Mouse (Mus musculus) C2C12 (cell line): ENCODE results near the gene Naa80. TPM values are rescaled to one million over a fixed set of nuclear protein-coding genes. Genes with fewer than 3 reads are reported as not detected.

Experiments used
- H3K27me3 ChIP-seq: one replicate; pipeline ENCODE4 v1.6.1; 2011; ENCODE audit not compliant: control insufficient read depth, insufficient read depth, insufficient read length
- H3K36me3 ChIP-seq: one replicate; pipeline ENCODE4 v1.6.1; 2011; ENCODE audit not compliant: control insufficient read depth, insufficient read depth
- H3K4me3 ChIP-seq: one replicate; pipeline ENCODE4 v1.5.1; 2011; ENCODE audit warnings: mild to moderate bottlenecking, control low read depth; ENCODE audit not compliant: poor library complexity, insufficient read depth, severe bottlenecking
- H3K79me2 ChIP-seq: one replicate; pipeline ENCODE4 v1.6.1; 2011; ENCODE audit not compliant: control insufficient read depth, insufficient read depth
- H3K79me3 ChIP-seq: one replicate; pipeline ENCODE4 v1.6.1; 2011; ENCODE audit warnings: low read depth, control low read depth
- H3ac ChIP-seq: one replicate; pipeline ENCODE3; 2011; ENCODE audit warnings: low read depth; ENCODE audit not compliant: control insufficient read depth, insufficient read length
- CEBPB ChIP-seq: IDR thresholded peaks from one replicate; pipeline ENCODE4 v1.6.1; 2011; ENCODE audit warnings: low read depth, mild to moderate bottlenecking, control low read depth, moderate library complexity
- CTCF ChIP-seq: IDR thresholded peaks from one replicate; pipeline ENCODE4 v1.5.1; 2011; ENCODE audit not compliant: control insufficient read depth, insufficient read depth, insufficient read length
- FOSL1 ChIP-seq: IDR thresholded peaks from one replicate; pipeline ENCODE4 v1.8.0; 2011; ENCODE audit warnings: mild to moderate bottlenecking, low read length; ENCODE audit not compliant: poor library complexity, insufficient read depth, severe bottlenecking
- MAX ChIP-seq: IDR thresholded peaks from one replicate; pipeline ENCODE4 v1.6.1; 2011; ENCODE audit warnings: mild to moderate bottlenecking, control low read depth
- MYOD1 ChIP-seq: IDR thresholded peaks from one replicate; pipeline ENCODE4 v1.6.1; 2011; ENCODE audit warnings: low read depth; ENCODE audit not compliant: control insufficient read depth, insufficient read length
- MYOG ChIP-seq: IDR thresholded peaks from one replicate; pipeline ENCODE4 v1.6.1; 2011; ENCODE audit not compliant: control insufficient read depth, insufficient read length; ENCODE audit errors: extremely low read depth
- USF1 ChIP-seq: IDR thresholded peaks from one replicate; pipeline ENCODE4 v1.6.1; 2011; ENCODE audit warnings: low read depth, mild to moderate bottlenecking, control low read depth, moderate library complexity
- polyA plus RNA-seq: library from polyadenylated mRNA; unstranded; fragments of >200 nt; fragmentation: generic; extraction: Trizol; gene quantifications from one replicate; pipeline ENCODE4 v1.2.1, GENCODE M21; 2012; ENCODE audit warnings: missing spikeins

The Naa80 gene
- polyA plus RNA-seq, 1 experiment, result 8.2 TPM

DNA sequence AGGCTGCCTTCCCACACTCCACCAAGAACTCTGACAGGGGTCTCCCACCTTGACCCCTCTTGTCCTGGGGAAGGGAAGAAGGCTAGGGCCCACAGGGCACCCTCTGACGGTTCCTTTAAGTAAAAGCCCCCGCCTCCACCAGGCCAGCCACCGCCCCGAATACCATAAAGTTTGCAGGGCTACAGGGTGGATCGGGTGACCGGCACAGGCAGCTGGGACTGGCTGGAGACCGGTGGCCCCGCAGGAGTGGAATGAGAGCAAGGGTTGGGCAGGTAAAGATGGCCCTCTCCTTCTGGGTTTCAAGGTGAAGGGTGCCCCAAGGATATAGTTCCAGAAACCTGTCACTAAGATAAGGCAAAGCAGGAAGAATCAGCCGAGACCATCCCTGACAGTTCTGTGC, 27.9 kb downstream of the Naa80 start:
- Histone ChIP-seq H3K4me3 (no peak overlapping the region), H3K36me3 (no peaks in the 10 kb centered on the region), H3K27me3 (no peaks in the 10 kb centered on the region), H3K79me2 (no peaks in the 10 kb centered on the region), H3ac (no peak overlapping the region), H3K79me3 (no peaks in the 10 kb centered on the region)
- TF ChIP-seq MAX (no peak), MYOG (no peak), USF1 (no peak), CTCF (no peak), MYOD1 (no peak), FOSL1 (no peak), CEBPB (no peak)

DNA sequence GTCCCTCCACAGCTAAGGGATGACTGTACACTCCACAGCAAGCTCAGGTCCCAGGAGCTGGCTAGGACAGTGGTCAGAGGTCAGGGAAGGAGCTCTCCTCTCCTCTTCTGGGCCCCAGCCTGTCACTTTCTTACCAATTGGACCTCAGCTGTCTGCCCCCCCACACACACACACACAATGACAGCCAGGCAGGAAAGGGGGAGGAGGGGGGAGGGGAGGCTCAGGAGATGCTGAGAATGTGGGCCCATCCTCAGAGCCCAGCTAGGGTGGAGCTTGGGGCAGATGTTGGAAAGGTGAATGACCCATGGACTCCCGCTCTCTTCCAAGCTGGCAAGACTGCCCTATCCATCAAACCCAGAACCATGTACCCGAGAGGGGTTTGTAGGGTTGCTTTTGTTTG, 28.3 kb downstream of the Naa80 start:
- Histone ChIP-seq H3ac (no peak overlapping the region), H3K79me2 (no peaks in the 10 kb centered on the region), H3K27me3 (no peaks in the 10 kb centered on the region), H3K79me3 (no peaks in the 10 kb centered on the region), H3K4me3 (no peak overlapping the region), H3K36me3 (no peaks in the 10 kb centered on the region)
- TF ChIP-seq MYOD1 (no peak), USF1 (no peak), CTCF (no peak), MYOG (no peak), FOSL1 (no peak), MAX (no peak), CEBPB (no peak)

DNA sequence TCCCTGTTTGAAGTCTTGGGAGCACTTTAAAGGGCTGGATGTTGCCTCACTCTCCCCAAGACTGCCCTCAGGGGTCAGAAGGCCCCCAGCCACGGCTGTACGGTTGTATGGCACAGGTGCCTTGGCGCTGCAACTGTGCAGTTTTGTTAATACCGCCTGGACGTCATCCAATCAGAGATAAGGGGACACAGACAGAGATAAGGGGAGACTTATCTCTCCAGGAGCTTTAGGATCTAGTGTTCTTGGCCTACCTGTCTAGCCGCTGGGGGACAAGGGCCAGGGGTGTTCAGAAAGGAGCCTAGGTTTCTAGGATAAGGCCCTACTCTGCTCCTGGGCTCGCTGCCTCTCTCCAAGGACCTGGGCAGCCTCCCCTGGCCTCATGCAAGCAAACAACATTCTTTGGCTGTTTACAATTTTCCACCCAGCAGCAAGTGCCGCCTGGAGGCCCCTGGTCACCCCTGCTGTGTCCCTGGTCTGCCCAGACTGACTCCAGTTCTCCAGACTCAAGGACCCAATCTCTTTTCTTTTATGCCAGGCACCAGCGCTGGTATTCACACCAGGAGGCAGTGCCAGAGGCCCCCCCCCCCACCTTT, 29.1 kb downstream of the Naa80 start:
- H3K4me3 ChIP-seq, result no peak overlapping the region
- H3K27me3 ChIP-seq, result no peaks in the 10 kb centered on the region
- no peaks in the 10 kb centered on the region for H3K36me3 ChIP-seq
- H3ac ChIP-seq, result no peak overlapping the region
- TF ChIP-seq CTCF, result no peak
- no peak for TF ChIP-seq MYOG
- TF ChIP-seq FOSL1, result no peak
- no peak for TF ChIP-seq MAX
- H3K79me2 ChIP-seq, result no peaks in the 10 kb centered on the region
- H3K79me3 ChIP-seq, result no peaks in the 10 kb centered on the region

DNA sequence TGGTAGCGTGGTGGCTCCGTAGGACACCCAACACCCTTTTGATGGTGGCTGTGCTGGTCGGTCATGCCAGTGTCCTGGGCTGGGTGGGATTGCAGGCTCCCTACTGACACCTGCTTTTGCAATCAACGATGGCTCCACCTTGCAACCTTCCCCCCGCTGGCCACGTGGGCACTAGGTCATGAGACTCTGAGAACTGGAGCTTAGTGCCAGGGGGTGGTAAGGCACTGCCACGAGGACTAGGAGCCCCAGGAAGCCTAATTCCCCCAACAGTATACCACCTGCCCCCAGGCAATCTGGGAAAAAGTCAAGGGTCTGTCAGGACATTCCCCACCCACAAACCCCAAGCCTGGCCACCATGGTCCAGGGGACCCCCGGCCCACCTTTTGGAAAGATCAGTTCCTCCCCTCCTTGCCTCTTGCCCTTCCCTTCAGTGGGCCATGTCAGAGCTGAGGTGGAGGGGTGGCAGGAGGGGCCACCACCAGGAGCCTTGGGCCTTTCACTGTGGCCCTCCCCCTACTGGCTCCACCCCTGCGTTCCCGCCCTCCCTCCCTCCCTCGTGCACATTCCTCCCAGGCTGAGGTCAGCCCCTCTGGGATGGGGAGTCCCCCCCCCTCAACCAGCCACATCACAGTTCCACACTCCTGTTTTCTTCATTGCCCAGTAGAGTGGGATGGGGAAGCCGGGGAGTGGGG, 30.2 kb downstream of the Naa80 start, which contains the start of gene Sema3b:
Gene Sema3b, minus strand, starts transcription at position 489 of the 692 bp plus-strand sequence.
- Histone ChIP-seq H3K79me2 (no peaks in the 10 kb centered on the region), H3K79me3 (no peaks in the 10 kb centered on the region), H3K36me3 (peaks cover 4% of the 10 kb centered on the region), H3K4me3 (no peak within 1 kb of the TSS), H3ac (no peak within 1 kb of the TSS), H3K27me3 (no peaks in the 10 kb centered on the region)
- TF ChIP-seq CEBPB (no peak), MAX (no peak), MYOD1 (no peak), USF1 (no peak), CTCF (no peak), FOSL1 (no peak), MYOG (no peak)

DNA sequence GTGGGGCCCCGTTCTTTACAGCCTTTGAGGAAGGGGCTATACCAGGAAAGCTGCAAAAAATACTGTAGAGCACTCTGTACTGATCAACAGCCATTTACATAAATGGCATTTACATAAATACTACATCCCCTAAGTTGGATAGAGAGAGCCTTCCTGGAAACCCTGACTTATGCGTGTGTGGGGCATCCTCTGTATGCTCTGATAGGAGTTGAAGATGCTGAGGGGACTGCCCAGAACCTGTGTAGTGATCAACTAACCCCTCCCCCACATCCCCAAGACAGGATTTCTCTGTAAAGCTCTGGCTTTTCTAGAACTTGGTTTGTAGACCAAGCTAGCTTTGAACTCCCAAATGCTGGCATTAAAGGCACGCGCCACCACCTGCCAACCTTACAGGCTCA, 30.7 kb downstream of the Naa80 start:
- Histone ChIP-seq H3ac (no peak overlapping the region), H3K79me2 (no peaks in the 10 kb centered on the region), H3K79me3 (no peaks in the 10 kb centered on the region), H3K4me3 (no peak overlapping the region), H3K27me3 (no peaks in the 10 kb centered on the region), H3K36me3 (peaks cover 8% of the 10 kb centered on the region)
- TF ChIP-seq FOSL1, result no peak
- no peak for TF ChIP-seq MYOG
- TF ChIP-seq MAX, result no peak
- no peak for TF ChIP-seq CTCF
- no peak for TF ChIP-seq USF1
- no peak for TF ChIP-seq MYOD1
- no peak for TF ChIP-seq CEBPB
